Mouse (Mus musculus) hindbrain, embryonic 13.5 days (tissue): ENCODE data around the gene Mbnl2. TPM values are rescaled to one million over a fixed set of nuclear protein-coding genes. Genes with fewer than 3 reads are reported as not detected.

Source experiments
- polyA plus RNA-seq: library from polyadenylated mRNA; unstranded; fragments of >200 nt; fragmentation: Nextera tagmentation; extraction: Ambion mirVana; gene quantifications from 2 replicates; pipeline ENCODE4 v1.2.1, GENCODE M21; 2015

Gene Mbnl2
- polyA plus RNA-seq, 1 experiment from 2014 or later: 24.7 TPM

Other genes starting within 250 kb of the Mbnl2 start
- not detected in 2 replicates for gene Oxgr1, start 233.2 kb upstream of the Mbnl2 start, polyA plus RNA-seq
- gene Rap2a, start 202.8 kb downstream of the Mbnl2 start, polyA plus RNA-seq: 13.6 and 15.7 TPM in 2 replicates